Mouse (Mus musculus) kidney, adult 18-20 months (tissue): Measurements from ENCODE around the gene Kcnmb2.

Experiments
- DNase-seq: peaks from one replicate; pipeline ENCODE4 v3.0.0; 2021

The Kcnmb2 gene

DNA sequence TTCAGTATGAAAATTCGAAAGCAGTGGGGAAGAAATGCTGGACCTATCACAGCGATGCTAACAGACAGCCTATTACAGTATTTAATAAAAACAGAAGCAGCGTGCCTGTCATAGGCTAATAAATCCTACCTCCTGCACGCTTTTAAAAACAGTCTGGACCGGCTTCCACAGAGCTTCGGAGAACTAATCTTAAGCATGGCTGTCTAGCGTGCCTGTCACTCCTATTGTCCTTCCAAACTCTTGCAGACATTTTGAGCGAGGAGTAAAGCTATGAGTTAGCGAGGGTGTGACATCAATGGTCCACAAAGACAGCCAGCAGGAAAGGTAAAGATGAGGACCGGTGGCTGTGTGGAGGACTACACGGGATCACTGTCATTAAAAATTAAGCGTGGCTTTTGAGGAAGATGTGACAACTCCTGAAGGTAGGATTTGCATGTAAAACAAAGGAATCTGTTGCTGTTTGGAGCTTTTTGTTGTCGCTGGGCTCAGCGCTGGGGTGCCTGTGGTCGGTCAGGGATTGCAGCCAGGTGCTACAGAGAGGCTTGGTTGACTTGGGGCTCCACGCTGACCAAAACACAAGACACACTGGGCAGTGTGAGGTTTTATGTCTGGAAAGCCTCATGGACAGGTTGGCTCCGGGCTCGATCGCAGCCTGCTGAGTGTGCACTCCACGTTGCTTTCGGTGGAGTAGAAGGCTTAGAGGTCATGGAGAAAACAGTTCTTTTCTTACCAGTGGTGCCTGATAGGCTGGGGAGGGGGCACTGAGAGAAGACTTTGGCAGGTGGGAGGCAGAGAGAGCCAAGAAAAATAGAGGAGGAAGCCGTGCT lies at the start of gene Kcnmb2:
Gene Kcnmb2 (plus strand): TSS at position 4 of the 827 bp plus-strand sequence.
- DNase-seq = no peak

DNA sequence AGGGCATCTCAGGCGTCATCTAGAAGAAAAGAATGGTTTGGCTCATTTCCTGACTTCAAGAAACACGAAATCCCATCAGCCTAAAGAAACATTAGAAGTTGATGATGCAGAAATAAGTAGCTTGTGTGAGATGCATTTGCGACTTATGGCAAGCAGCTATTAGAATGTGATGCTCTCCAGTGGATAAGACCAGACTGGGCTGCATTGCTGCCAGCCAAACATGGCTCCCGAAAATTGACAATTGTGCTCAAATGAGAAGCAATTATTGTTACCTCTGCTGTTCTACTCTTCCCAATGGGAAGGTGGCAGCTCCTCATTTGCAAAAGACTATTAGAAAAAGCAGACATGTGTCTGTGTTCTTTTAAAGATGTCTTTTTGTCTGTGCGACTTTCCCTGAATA lies 38.8 kb upstream of the Kcnmb2 start:
- no peak for DNase-seq

DNA sequence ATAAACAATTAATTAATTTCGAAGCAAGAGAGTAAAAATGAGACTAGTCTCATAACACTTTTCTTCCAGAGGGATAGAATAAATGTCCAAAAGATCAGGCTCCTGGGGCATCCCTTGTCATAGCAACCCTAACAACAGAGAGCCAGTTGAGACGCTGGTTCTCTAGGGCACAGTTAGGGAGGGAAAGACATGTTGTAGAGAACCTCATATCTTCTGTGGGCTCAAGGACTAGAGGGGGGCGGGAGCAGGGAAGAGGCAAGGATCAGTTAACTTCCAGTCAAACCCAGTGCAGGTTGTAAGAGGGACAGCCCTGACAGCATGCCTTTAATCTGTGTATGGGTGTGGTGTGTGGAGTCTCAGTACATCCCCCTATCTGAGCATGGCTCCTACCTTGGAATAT lies 38.2 kb upstream of the Kcnmb2 start:
- DNase-seq = no peak

DNA sequence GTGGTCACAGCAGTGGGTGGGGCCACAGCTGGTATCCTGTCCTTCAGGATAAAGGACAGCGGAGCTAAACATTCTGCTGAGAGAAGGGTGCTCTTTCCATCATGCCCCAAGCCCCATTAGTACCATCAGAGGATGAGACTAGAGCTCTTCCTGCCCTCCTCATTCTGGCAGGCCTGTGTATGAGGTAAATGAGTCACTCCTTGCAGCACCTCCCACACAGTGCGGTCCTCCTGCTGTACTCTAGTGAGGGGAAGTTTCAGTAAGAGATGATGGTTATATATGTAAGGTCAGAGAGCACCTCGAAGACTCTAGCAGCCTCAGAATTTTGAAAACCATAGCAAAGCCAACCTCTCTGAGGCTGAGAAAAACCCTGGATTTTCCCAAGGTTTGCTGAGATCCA lies 30.8 kb upstream of the Kcnmb2 start:
- no peak for DNase-seq

- no peak for DNase-seq
Observed at GRCm38 (mm10) chr3:31882621-31883131, 19.6 kb upstream of the Kcnmb2 start.

DNA sequence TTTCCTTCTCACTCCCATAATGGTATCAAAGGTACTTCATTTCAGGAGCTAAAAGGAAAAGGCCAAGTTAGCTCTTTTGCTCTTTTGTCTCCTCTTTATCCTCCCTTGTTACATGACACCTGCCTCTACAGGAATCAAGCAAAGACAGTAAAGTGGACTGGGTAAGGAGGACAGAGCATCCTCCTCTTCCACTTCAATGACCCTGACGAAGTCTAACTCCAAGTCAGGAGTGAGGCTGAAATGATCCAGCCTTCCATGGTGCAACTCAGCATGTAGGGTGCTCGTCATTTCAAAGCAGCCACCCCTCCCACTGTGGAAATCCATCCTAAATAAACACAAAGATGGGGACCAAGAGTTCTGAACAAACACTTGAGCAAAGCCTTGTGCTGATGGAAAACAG lies 9.7 kb upstream of the Kcnmb2 start:
- no peak for DNase-seq

- DNase-seq = no peak
Observed at GRCm38 (mm10) chr3:31903506-31903905, 1.2 kb downstream of the Kcnmb2 start.

- no peak for DNase-seq
Observed at GRCm38 (mm10) chr3:31904156-31904555, 1.8 kb downstream of the Kcnmb2 start.

DNA sequence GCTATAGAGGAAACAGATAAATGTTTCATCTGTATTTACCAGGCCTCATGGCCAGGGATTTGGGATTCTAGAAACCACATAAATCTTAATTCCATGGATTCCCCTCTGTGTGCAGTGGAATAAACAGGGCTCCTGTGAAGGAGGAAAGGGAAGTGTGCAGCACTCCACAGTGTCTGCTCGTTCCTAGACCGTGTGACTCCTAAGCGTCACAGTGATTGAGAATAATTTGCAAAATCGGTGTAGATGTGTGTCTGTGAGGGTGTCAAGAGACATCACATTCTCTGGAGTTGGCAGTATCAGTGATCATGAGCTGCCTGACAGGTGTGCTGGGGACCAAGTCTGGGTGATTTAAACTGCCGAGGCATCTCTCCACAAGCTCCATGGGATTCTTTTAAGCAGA lies 8.9 kb downstream of the Kcnmb2 start:
- no peak for DNase-seq

DNA sequence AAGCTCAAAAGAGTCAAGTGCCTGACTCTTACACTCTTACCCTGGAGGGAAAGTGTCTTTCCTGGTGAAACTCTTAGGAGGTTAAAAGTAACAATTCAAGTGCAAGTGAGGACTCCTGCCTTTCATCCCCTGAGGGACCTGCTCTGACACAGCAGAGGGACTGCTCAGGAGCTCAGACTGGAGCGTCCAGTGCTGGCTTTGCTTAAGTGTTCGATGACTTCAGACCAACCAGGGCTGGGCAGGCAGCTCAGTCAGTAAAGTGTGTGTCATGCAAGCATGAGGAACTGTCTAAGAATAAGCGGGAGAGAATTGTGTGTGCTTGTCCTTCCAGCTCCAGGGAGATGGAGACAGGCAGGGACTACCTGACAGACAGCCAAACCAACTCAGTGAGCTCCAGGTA lies 9.4 kb downstream of the Kcnmb2 start:
- no peak for DNase-seq

GRCm38 (mm10) chr3:31928544-31928943 lies 26.2 kb downstream of the Kcnmb2 start:
- DNase-seq = no peak

DNA sequence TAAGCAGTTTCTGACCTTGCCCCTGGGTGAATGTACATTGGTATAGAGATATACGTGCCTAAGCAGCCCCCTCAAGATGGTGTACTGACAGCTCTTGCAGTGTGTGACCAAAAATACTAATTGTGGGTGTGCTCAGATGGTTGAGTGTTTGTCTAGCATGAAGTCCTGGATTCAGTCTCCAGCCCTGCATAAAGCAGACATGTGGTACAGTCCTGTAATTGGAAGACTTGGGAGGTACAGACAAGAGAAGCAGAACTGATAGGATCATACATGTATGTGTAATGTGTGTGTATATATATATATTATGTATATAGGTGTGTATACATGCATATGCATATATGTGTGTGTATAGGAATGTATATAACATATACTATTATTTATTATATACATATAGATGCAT lies 32.4 kb downstream of the Kcnmb2 start:
- DNase-seq = no peak

GRCm38 (mm10) chr3:31941478-31941877 lies 39.2 kb downstream of the Kcnmb2 start:
- no peak for DNase-seq

GRCm38 (mm10) chr3:31954213-31954612 lies 51.9 kb downstream of the Kcnmb2 start:
- no peak for DNase-seq

GRCm38 (mm10) chr3:31955004-31955403 lies 52.7 kb downstream of the Kcnmb2 start:
- DNase-seq = no peak

GRCm38 (mm10) chr3:31959821-31960220 lies 57.5 kb downstream of the Kcnmb2 start:
- DNase-seq = no peak

DNA sequence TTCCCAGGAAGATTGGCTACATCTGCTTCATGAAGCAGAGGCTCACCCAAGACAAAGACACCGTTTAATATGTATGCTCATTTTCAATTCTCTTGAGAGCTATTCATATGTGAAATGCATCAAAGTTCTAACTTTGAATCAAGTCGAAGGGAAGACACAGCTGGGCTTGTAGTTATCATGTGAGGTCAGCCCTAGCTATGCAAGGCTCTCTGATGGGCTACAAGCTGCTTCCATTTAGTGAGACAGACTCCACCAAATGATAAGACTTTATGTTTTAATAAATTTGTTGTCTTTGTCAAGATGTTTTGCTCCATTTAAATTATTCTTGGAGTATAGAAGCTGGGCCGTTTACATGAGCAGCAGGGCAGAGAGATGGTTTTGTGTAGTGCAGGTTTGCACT lies 58.9 kb downstream of the Kcnmb2 start:
- no peak for DNase-seq

- DNase-seq = no peak
Observed at GRCm38 (mm10) chr3:31963076-31963475, 60.8 kb downstream of the Kcnmb2 start.

GRCm38 (mm10) chr3:31979661-31980060 lies 77.4 kb downstream of the Kcnmb2 start:
- DNase-seq = no peak

- DNase-seq = no peak
Observed at GRCm38 (mm10) chr3:31982444-31982843, 80.1 kb downstream of the Kcnmb2 start.

GRCm38 (mm10) chr3:31985103-31985502 lies 82.8 kb downstream of the Kcnmb2 start:
- DNase-seq = no peak

GRCm38 (mm10) chr3:31991526-31992045 lies 89.3 kb downstream of the Kcnmb2 start:
- no peak for DNase-seq

GRCm38 (mm10) chr3:32011566-32011965 lies 109.3 kb downstream of the Kcnmb2 start:
- DNase-seq = no peak

DNA sequence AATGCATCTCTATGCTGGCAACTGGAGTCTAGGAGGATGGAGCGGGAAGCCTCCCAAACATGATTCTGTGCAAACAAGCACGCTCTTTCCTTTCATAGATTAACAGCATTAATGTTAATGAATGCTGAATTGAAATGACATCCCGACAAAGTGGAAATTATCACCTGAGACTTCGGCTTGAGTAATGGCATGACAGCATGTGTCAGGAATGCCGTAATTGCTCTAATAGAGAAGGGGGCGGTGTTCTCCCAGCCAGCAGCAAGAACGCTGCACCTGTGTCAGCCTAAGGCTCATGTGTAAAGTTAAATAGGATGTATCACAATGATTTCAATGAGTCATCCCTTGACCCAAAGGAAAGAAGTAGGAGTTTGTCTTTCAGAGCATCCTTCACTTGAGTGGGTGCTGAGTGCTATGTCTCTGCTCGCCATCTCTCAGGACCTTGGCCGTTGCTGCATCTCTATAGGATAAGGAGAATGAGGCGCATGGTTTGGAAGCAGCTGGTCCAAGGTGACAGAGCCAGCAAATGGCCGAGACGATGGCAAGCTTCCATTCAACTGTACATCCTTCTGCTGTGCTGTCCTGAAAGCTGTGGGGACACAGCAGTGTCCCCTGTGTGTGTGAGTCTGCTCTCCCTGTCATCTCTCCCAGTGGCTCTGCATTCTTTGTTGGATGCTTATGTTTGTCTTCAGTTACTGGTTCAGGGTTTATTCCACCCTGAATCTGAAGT lies 110.1 kb downstream of the Kcnmb2 start:
- no peak for DNase-seq
